Mouse (Mus musculus) heart, embryonic 10.5 days (tissue): ENCODE data around the gene Rexo1. TPM values are rescaled to one million over a fixed set of nuclear protein-coding genes. Genes with fewer than 3 reads are reported as not detected.
"Not testable (repeated sequence)": the region's sequence is repeated elsewhere in the genome, so short reads cannot be mapped to it uniquely, and the experiment has no call there.

ENCODE experiments used
- DNase-seq: peaks from one replicate; pipeline ENCODE4 v3.0.0-alpha.2; 2017; ENCODE audit warnings: low spot score
- H3K27ac ChIP-seq: fragments of 300-500 bp; sonication (generic); 2 replicates; pipeline ENCODE4 v1.5.1; 2016; ENCODE audit warnings: mild to moderate bottlenecking
- H3K27me3 ChIP-seq: fragments of 300-500 bp; sonication (generic); 2 replicates; pipeline ENCODE4 v1.6.1; 2016; ENCODE audit warnings: mild to moderate bottlenecking; ENCODE audit not compliant: poor library complexity, insufficient read depth, severe bottlenecking
- H3K36me3 ChIP-seq: fragments of 300-500 bp; sonication (generic); 2 replicates; pipeline ENCODE4 v1.6.1; 2016; ENCODE audit warnings: mild to moderate bottlenecking, moderate library complexity
- H3K4me1 ChIP-seq: fragments of 300-500 bp; sonication (generic); 2 replicates; pipeline ENCODE4 v1.6.1; 2016; ENCODE audit warnings: mild to moderate bottlenecking
- H3K4me3 ChIP-seq: fragments of 300-500 bp; sonication (generic); 2 replicates; pipeline ENCODE4 v1.5.1; 2016; ENCODE audit warnings: mild to moderate bottlenecking, moderate library complexity
- H3K9me3 ChIP-seq: fragments of 300-500 bp; sonication (generic); 2 replicates; pipeline ENCODE4 v1.6.1; 2016; ENCODE audit warnings: mild to moderate bottlenecking, moderate library complexity
- WGBS: fragments of 180-500 bp; shearing (Covaris S2); methylation state at CpG from one replicate; pipeline ENCODE4 v1.1.7; 2016; 5-methylcytosine and 5-hydroxymethylcytosine counted together
- polyA plus RNA-seq: library from polyadenylated mRNA; unstranded; fragments of >200 nt; fragmentation: Nextera tagmentation; extraction: Ambion mirVana; gene quantifications from 2 replicates; pipeline ENCODE4 v1.2.1, GENCODE M21; 2016

The Rexo1 gene
- 25.1 and 26.9 TPM in 2 replicates for polyA plus RNA-seq

GRCm38 (mm10) chr10:80561116-80561944 is at the start of gene Rexo1:
TSS of gene Rexo1 (minus strand) at chr10:80561560.
- no peaks in the 10 kb centered on the region for H3K9me3 ChIP-seq
- DNase-seq, result peak; percentile 96
- peak within 1 kb of the TSS; percentile 100 for H3K4me3 ChIP-seq
- no peaks in the 10 kb centered on the region for H3K27me3 ChIP-seq
- H3K27ac ChIP-seq, result peak within 1 kb of the TSS; percentile 99
- WGBS, result 1% methylated on average over 72 of the region's 72 CpGs
- H3K4me1 ChIP-seq, result peaks cover 50% of the 10 kb centered on the region
- no peaks in the 10 kb centered on the region for H3K36me3 ChIP-seq

GRCm38 (mm10) chr10:80611024-80611423 is 49.7 kb upstream of the Rexo1 start:
- Histone ChIP-seq H3K27ac (no peak overlapping the region), H3K9me3 (no peaks in the 10 kb centered on the region), H3K27me3 (no peaks in the 10 kb centered on the region), H3K36me3 (peaks cover 95% of the 10 kb centered on the region), H3K4me3 (no peak overlapping the region), H3K4me1 (peaks cover 16% of the 10 kb centered on the region)
- DNase-seq, result no peak
- 68% methylated on average over 4 of the region's 4 CpGs for WGBS

- no peak overlapping the region for H3K4me3 ChIP-seq
- no peak for DNase-seq
- peaks cover 92% of the 10 kb centered on the region for H3K36me3 ChIP-seq
- H3K27me3 ChIP-seq, result no peaks in the 10 kb centered on the region
- no peaks in the 10 kb centered on the region for H3K9me3 ChIP-seq
- no peak overlapping the region for H3K27ac ChIP-seq
- peaks cover 16% of the 10 kb centered on the region for H3K4me1 ChIP-seq
- 87% methylated on average over 9 of the region's 9 CpGs for WGBS
Measured at GRCm38 (mm10) chr10:80610116-80610785, 48.9 kb upstream of the Rexo1 start.

DNA sequence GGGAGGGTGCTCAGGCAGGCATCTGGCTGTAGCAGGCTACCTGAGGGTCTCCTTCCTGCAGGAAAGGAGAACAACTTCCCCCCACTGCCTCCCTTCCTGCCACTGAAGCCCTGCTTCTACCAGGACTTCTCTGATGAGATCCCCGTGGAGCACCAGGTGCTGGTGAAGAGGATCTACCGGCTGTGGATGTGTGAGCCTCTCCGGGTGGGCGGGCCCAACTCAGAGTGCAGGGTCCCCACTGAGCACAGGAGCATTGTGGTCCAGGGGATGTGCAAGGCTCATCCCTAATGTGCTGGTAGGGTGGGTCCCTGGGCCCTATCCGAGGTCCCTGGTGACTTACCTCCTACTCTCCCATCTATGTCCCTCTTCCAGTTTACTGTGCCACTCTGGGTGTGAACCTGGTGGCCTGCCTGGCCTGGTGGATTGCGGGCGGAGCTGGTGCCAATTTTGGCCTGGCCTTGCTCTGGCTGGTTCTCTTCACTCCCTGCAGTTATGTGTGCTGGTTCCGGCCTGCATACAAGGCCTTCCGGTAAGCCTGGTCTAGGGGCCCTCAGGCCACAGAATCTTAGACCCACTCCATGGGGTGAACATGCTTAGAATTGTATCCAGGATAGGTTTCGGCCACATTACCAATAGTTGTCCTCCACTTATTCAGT is 48.0 kb upstream of the Rexo1 start:
- peaks cover 23% of the 10 kb centered on the region for H3K4me1 ChIP-seq
- no peak for DNase-seq
- H3K27me3 ChIP-seq, result no peaks in the 10 kb centered on the region
- 89% methylated on average over 10 of the region's 10 CpGs for WGBS
- H3K9me3 ChIP-seq, result no peaks in the 10 kb centered on the region
- no peak overlapping the region for H3K4me3 ChIP-seq
- no peak overlapping the region for H3K27ac ChIP-seq
- peaks cover 88% of the 10 kb centered on the region for H3K36me3 ChIP-seq

- H3K4me3 ChIP-seq, result 0 out of 2 replicates have a peak overlapping the region, but pooled peaks have one; percentile 12
- H3K27ac ChIP-seq, result no peak overlapping the region
- no peaks in the 10 kb centered on the region for H3K27me3 ChIP-seq
- no peak for DNase-seq
- 87% methylated on average over 3 of the region's 3 CpGs for WGBS
- peaks cover 32% of the 10 kb centered on the region for H3K4me1 ChIP-seq
- peaks cover 78% of the 10 kb centered on the region for H3K36me3 ChIP-seq
- no peaks in the 10 kb centered on the region for H3K9me3 ChIP-seq
Measured at GRCm38 (mm10) chr10:80608435-80608834, 47.1 kb upstream of the Rexo1 start.

GRCm38 (mm10) chr10:80606737-80607350 is 45.5 kb upstream of the Rexo1 start:
- WGBS, result 94% methylated on average over 34 of the region's 34 CpGs
- no peaks in the 10 kb centered on the region for H3K27me3 ChIP-seq
- peaks cover 62% of the 10 kb centered on the region for H3K36me3 ChIP-seq
- peaks cover 44% of the 10 kb centered on the region for H3K4me1 ChIP-seq
- no peak overlapping the region for H3K27ac ChIP-seq
- H3K9me3 ChIP-seq, result no peaks in the 10 kb centered on the region
- DNase-seq, result no peak
- no peak overlapping the region for H3K4me3 ChIP-seq

GRCm38 (mm10) chr10:80606306-80606705 is 44.9 kb upstream of the Rexo1 start:
- peaks cover 57% of the 10 kb centered on the region for H3K36me3 ChIP-seq
- 90% methylated on average over 23 of the region's 23 CpGs for WGBS
- peaks cover 45% of the 10 kb centered on the region for H3K4me1 ChIP-seq
- DNase-seq, result no peak
- no peaks in the 10 kb centered on the region for H3K27me3 ChIP-seq
- peak overlapping the region; percentile 8; the same call in 1 of the 2 replicates for H3K4me3 ChIP-seq
- H3K27ac ChIP-seq, result no peak overlapping the region
- no peaks in the 10 kb centered on the region for H3K9me3 ChIP-seq

- H3K4me3 ChIP-seq, result peak within 1 kb of the TSS; percentile 8; the same call in 1 of the 2 replicates
Measured at GRCm38 (mm10) chr10:80605721-80606120, 44.4 kb upstream of the Rexo1 start, which contains the start of gene Gm49322. TSS of gene Gm49322 (plus strand) at chr10:80606021.

GRCm38 (mm10) chr10:80604988-80605387 is 43.6 kb upstream of the Rexo1 start:
- no peaks in the 10 kb centered on the region for H3K27me3 ChIP-seq
- H3K9me3 ChIP-seq, result no peaks in the 10 kb centered on the region
- 91% methylated on average over 2 of the region's 2 CpGs for WGBS
- no peak overlapping the region for H3K4me3 ChIP-seq
- peak overlapping the region; percentile 90; the same call in 1 of the 2 replicates for H3K27ac ChIP-seq
- peaks cover 37% of the 10 kb centered on the region for H3K4me1 ChIP-seq
- no peak for DNase-seq
- peaks cover 48% of the 10 kb centered on the region for H3K36me3 ChIP-seq

More at GRCm38 (mm10) chr10:80605721-80606120, 44.4 kb upstream of the Rexo1 start, which contains the start of gene Gm49322:
- Histone ChIP-seq H3K36me3 (peaks cover 55% of the 10 kb centered on the region), H3K27ac (peak within 1 kb of the TSS; percentile 90; the same call in 1 of the 2 replicates), H3K4me1 (peaks cover 42% of the 10 kb centered on the region)
- H3K9me3 ChIP-seq, H3K27me3 ChIP-seq, DNase-seq: not testable (repeated sequence)
- 82% methylated on average over 4 of the region's 4 CpGs for WGBS

DNA sequence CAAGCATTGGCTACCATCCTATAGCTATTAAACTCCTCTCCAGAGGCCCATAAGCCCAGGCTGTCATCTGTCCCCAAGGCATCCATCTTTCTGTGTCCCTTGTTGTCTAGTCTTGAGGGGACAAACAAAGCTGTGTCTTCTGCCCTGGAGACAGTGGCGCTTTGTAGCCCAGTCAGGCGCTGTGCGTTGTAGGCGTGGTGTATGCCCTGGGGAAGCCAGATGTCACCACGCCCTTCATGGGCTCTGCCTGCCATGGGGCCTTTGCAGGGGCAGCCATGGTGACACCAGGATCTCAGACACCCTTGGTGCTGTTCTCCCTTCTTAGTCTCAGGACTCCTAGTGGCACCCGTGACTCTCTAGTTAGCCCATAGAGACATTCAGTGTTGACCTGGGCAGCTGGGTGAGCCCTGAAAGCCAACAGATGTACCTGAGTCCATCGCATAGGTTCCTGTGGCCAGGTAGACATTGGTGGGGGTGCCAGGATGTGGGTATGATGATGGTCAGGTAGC is 42.7 kb upstream of the Rexo1 start:
- WGBS, result 90% methylated on average over 7 of the region's 7 CpGs
- peak overlapping the region; percentile 89 for H3K4me3 ChIP-seq
- peaks cover 37% of the 10 kb centered on the region for H3K4me1 ChIP-seq
- H3K36me3 ChIP-seq, result peaks cover 39% of the 10 kb centered on the region
- peak overlapping the region; percentile 90; the same call in 1 of the 2 replicates for H3K27ac ChIP-seq
- peak; percentile 89 for DNase-seq
- no peaks in the 10 kb centered on the region for H3K27me3 ChIP-seq
- H3K9me3 ChIP-seq, result no peaks in the 10 kb centered on the region

DNA sequence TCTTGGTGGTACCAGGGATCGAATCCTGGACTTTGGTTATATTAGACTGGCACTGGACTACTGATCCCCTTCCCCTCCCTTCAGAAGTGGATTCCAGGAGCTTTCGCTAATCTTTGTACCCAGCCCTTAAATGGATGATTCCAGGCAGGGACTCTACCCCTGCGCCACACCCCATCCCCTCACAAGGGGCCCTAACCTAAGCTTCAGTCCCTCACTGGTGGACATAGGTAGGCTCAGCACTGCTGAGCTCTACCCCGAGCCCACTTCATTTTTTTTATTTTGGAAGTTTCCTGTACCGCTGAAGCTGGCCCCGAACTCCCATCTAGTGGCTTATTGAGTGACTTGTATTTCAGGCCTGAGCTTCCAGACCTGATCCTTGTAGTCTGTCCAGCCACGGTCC is 42.0 kb upstream of the Rexo1 start:
- no peaks in the 10 kb centered on the region for H3K9me3 ChIP-seq
- peak overlapping the region; percentile 89 for H3K4me3 ChIP-seq
- H3K27ac ChIP-seq, result peak overlapping the region; percentile 90
- H3K4me1 ChIP-seq, result peaks cover 37% of the 10 kb centered on the region
- 27% methylated on average over 7 of the region's 7 CpGs for WGBS
- no peak for DNase-seq
- H3K36me3 ChIP-seq, result peaks cover 32% of the 10 kb centered on the region
- no peaks in the 10 kb centered on the region for H3K27me3 ChIP-seq

GRCm38 (mm10) chr10:80602698-80603325 is 41.5 kb upstream of the Rexo1 start, which contains the start of the genes Scamp4 and Adat3:
TSS of gene Scamp4 (plus strand) at chr10:80602872.
TSS of gene Adat3 (plus strand) at chr10:80602880.
- Histone ChIP-seq H3K27me3 (no peaks in the 10 kb centered on the region), H3K27ac (peak within 1 kb of the TSS; percentile 90), H3K9me3 (no peaks in the 10 kb centered on the region), H3K36me3 (peaks cover 26% of the 10 kb centered on the region), H3K4me1 (peaks cover 32% of the 10 kb centered on the region), H3K4me3 (peak within 1 kb of the TSS; percentile 89)
- peak; percentile 98 for DNase-seq
- under 1% methylated on average over 54 of the region's 54 CpGs for WGBS
